Mouse (Mus musculus) liver, embryonic 14.5 days (tissue): Measurements from ENCODE around the gene Olfr877. TPM values are rescaled to one million over a fixed set of nuclear protein-coding genes. Genes with fewer than 3 reads are reported as not detected.

Experiments
- ATAC-seq: fragments of 200-750 bp; cut with Nextera tagmentation; 2 replicates; pipeline ENCODE4 v1.8.0; 2017; ENCODE audit warnings: moderate number of reproducible peaks, mild to moderate bottlenecking, moderate library complexity; ENCODE audit not compliant: insufficient read depth
- DNase-seq, 3 experiments: peaks; one replicate each; pipeline ENCODE4 v3.0.0-alpha.2; 2012 to 2013; ENCODE audit warnings: low read depth in 3 of 3, low spot score in 3 of 3
- H3K27ac ChIP-seq: fragments of 300-500 bp; sonication (generic); 2 replicates; pipeline ENCODE4 v1.5.1; 2014; ENCODE audit warnings: moderate library complexity, mild to moderate bottlenecking, control low read depth, inconsistent platforms
- H3K27me3 ChIP-seq: fragments of 300-500 bp; sonication (generic); 2 replicates; pipeline ENCODE4 v1.6.1; 2014; ENCODE audit warnings: mild to moderate bottlenecking, low read length, moderate library complexity; ENCODE audit not compliant: control insufficient read depth, insufficient read depth
- H3K36me3 ChIP-seq: fragments of 300-500 bp; sonication (generic); replicated peaks from 2 replicates; pipeline ENCODE4 v1.6.1; 2014; ENCODE audit warnings: low read depth; ENCODE audit not compliant: control insufficient read depth, insufficient read depth
- H3K4me1 ChIP-seq, 2 experiments: fragments of 200-500 bp in 1 of 2; fragments of 300-500 bp in 1 of 2; sonication (generic) in 1 of 2; replicated peaks; 2 replicates each; pipeline ENCODE4 v1.6.1; 2012 to 2014; ENCODE audit warnings: antibody characterized with exemption in 1 of 2, inconsistent platforms in 1 of 2, low read length in 1 of 2; ENCODE audit not compliant: control insufficient read depth in 2 of 2, insufficient read depth in 2 of 2
- H3K4me2 ChIP-seq: fragments of 300-500 bp; sonication (generic); 2 replicates; pipeline ENCODE4 v1.6.1; 2014; ENCODE audit warnings: low read depth, mild to moderate bottlenecking, control low read depth, moderate library complexity
- H3K4me3 ChIP-seq, 2 experiments: fragments of 200-500 bp in 1 of 2; fragments of 300-500 bp in 1 of 2; sonication (generic) in 1 of 2; 2 replicates each; pipeline ENCODE4 v1.5.1; 2012 to 2014; ENCODE audit warnings: low read depth in 2 of 2, low read length in 2 of 2, mild to moderate bottlenecking in 2 of 2, control low read depth in 1 of 2, inconsistent platforms in 1 of 2, moderate library complexity in 1 of 2; ENCODE audit not compliant: insufficient read depth in 1 of 2
- H3K9ac ChIP-seq: fragments of 300-500 bp; sonication (generic); replicated peaks from 2 replicates; pipeline ENCODE4 v1.6.1; 2014; ENCODE audit warnings: mild to moderate bottlenecking, control low read depth, moderate library complexity
- H3K9me3 ChIP-seq: fragments of 300-500 bp; sonication (generic); 2 replicates; pipeline ENCODE4 v1.6.1; 2016; ENCODE audit warnings: low read length, mixed read lengths; ENCODE audit not compliant: control insufficient read depth
- CTCF ChIP-seq: IDR thresholded peaks from 2 replicates; pipeline ENCODE4 v1.5.1; 2016; ENCODE audit warnings: antibody characterized with exemption, low read depth, control low read depth
- EP300 ChIP-seq: IDR thresholded peaks from 2 replicates; pipeline ENCODE4 v1.6.1; 2016; ENCODE audit warnings: antibody characterized with exemption, low read depth
- WGBS: fragments of 180-500 bp; shearing (Covaris S2); extraction: QIAGEN DNeasy Blood & Tissue Kit; methylation state at CpG from one replicate; pipeline ENCODE4 v1.1.7; 2014; ENCODE audit not compliant: insufficient replicate concordance; 5-methylcytosine and 5-hydroxymethylcytosine counted together
- polyA plus RNA-seq, 2 experiments: library from polyadenylated mRNA; depleted of rRNA in 1 of 2; stranded (reverse) in 1 of 2; unstranded in 1 of 2; fragments of >200 nt; fragmentation: Nextera tagmentation in 1 of 2; extraction: Ambion mirVana in 1 of 2; gene quantifications; 2 replicates each; pipeline versions ENCODE4 v1.2.1 to v1.2.3; 2012 to 2014

The Olfr877 gene
- polyA plus RNA-seq, 2 experiments, result not detected

DNA sequence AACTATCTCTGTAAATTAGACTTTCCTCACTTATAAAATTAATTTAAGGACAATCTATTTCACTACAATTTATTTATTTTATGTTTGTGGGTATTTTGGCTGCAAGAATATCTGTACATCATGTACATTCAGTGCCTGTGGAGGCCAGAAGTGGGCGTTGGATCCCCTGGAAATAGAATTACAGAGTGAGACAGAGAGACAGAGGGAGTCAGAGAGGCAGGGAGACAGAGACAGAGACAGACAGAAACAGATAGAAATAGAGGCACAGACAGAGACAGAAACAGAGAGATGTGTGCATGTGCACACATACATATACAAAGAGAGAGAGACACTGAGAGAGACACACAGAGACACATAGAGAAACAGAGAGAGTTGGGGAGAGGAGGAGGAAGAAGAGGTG is 17.5 kb downstream of the Olfr877 start:
- Histone ChIP-seq H3K4me3 (no peak overlapping the region), H3K4me1 (no peaks in the 10 kb centered on the region), H3K27me3 (no peaks in the 10 kb centered on the region), H3K36me3 (no peaks in the 10 kb centered on the region), H3K9me3 (no peaks in the 10 kb centered on the region), H3K27ac (no peak overlapping the region), H3K4me2 (no peak overlapping the region), H3K9ac (no peak overlapping the region)
- TF ChIP-seq EP300 (no peak), CTCF (no peak)
- ATAC-seq (no peak), DNase-seq (no peak)
- 15% methylated on average over 1 of the region's 1 CpGs for WGBS

DNA sequence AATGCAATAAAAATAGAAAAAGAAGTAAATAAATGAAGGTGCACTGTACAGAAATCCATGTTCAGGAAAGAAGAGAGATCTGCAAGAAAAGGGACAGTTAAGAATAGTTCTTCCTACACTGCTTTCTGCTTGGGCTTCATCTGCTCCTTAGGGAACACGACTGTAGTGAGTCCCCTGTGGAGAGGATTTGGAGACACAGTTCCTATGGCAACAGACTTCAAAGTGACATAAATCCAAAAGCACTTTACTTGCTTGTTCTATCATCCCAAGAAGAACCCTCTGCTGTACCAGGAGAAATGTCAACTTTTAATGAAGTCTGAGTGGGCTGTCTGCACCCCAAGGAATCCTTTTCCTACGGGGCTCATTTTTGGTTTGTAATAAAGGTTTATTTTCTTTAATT is 36.9 kb downstream of the Olfr877 start:
- 25% methylated on average over 2 of the region's 2 CpGs for WGBS
- no peak for DNase-seq
- Histone ChIP-seq H3K4me3 (no peak overlapping the region), H3K4me2 (no peak overlapping the region), H3K27ac (no peak overlapping the region), H3K27me3 (no peaks in the 10 kb centered on the region), H3K9ac (no peak overlapping the region), H3K9me3 (no peaks in the 10 kb centered on the region), H3K4me1 (no peaks in the 10 kb centered on the region), H3K36me3 (no peaks in the 10 kb centered on the region)
- no peak for ATAC-seq
- TF ChIP-seq EP300 (no peak), CTCF (no peak)

DNA sequence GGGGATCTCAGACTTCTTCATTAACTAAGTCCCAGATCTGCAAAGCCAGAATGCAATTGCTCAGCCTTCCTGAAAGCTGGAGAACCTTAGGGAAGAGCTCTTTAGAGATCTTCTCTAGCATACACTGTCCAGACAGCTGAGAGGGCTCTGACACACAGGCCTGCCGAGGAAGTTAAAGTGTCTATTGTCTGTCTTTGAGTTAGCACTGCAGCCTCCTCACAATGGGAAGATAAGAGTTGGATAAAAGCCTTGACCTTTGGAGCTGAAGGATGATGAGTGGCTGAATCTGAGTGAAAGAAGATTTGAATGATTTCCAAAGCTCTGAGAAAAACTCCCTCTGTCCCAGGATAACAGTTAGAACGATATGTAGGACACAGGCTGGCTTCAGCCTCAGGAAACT is 42.6 kb downstream of the Olfr877 start, which contains the start of gene Olfr145:
Gene Olfr145 (plus strand): TSS at position 64 of the 400 bp plus-strand sequence.
- Histone ChIP-seq H3K9me3 (no peaks in the 10 kb centered on the region), H3K4me1 (no peaks in the 10 kb centered on the region), H3K27me3 (no peaks in the 10 kb centered on the region), H3K4me2 (no peak within 1 kb of the TSS), H3K27ac (no peak within 1 kb of the TSS), H3K4me3 (no peak within 1 kb of the TSS), H3K36me3 (no peaks in the 10 kb centered on the region), H3K9ac (no peak within 1 kb of the TSS)
- TF ChIP-seq CTCF, result no peak
- no peak for TF ChIP-seq EP300
- WGBS, result 37% methylated on average over 2 of the region's 2 CpGs
- ATAC-seq (no peak), DNase-seq (no peak)

DNA sequence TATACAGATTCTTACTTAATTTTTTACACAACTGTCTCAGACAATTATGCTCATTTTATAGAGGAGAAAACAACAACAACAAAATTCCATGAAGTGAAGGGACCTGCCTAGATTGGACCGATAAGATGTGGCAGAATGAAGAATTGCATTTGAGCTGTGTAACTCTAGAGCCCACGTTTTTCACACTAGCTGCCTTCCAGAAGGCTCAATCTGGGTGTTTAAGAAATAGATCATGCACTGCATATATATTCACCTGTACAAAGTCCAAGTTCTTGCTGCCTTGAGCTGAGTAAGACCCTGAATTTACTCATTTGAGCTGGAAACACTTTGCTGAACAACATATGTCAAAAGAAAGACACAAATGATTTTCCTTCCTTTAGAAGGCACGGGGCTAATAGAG is 51.5 kb downstream of the Olfr877 start:
- Histone ChIP-seq H3K4me2 (no peak overlapping the region), H3K27me3 (no peaks in the 10 kb centered on the region), H3K9ac (no peak overlapping the region), H3K36me3 (no peaks in the 10 kb centered on the region), H3K4me1 (no peaks in the 10 kb centered on the region), H3K4me3 (no peak overlapping the region), H3K27ac (no peak overlapping the region), H3K9me3 (no peaks in the 10 kb centered on the region)
- ATAC-seq, result no peak
- TF ChIP-seq EP300 (no peak), CTCF (no peak)
- DNase-seq, result no peak
- 47% methylated on average over 3 of the region's 3 CpGs for WGBS

Other genes starting within 250 kb of the Olfr877 start
- 0.56 and 1.3 TPM in 2 replicates for gene Spa17, start 240.5 kb upstream of the Olfr877 start, polyA plus RNA-seq (2012; rRNA removed)
- 2.6 and 2.7 TPM in 2 replicates for gene Spa17, start 240.5 kb upstream of the Olfr877 start, polyA plus RNA-seq (2014; fragmentation: Nextera tagmentation; extraction: Ambion mirVana)
- 15.7 and 23.1 TPM in 2 replicates for gene Tbrg1, start 197.0 kb upstream of the Olfr877 start, polyA plus RNA-seq (2012; rRNA removed)
- 47.0 and 54.5 TPM in 2 replicates for gene Tbrg1, start 197.0 kb upstream of the Olfr877 start, polyA plus RNA-seq (2014; fragmentation: Nextera tagmentation; extraction: Ambion mirVana)
- gene Panx3, start 185.0 kb upstream of the Olfr877 start, polyA plus RNA-seq (2012; rRNA removed), result not detected in 2 replicates
- gene Panx3, start 185.0 kb upstream of the Olfr877 start, polyA plus RNA-seq (2014; fragmentation: Nextera tagmentation; extraction: Ambion mirVana), result not detected in 2 replicates
- gene Olfr160, start 138.0 kb upstream of the Olfr877 start, polyA plus RNA-seq (2012; rRNA removed), result not detected in 2 replicates
- not detected in 2 replicates for gene Olfr160, start 138.0 kb upstream of the Olfr877 start, polyA plus RNA-seq (2014; fragmentation: Nextera tagmentation; extraction: Ambion mirVana)
- gene Olfr874, start 109.2 kb upstream of the Olfr877 start, polyA plus RNA-seq (2012; rRNA removed), result not detected in 2 replicates
- gene Olfr874, start 109.2 kb upstream of the Olfr877 start, polyA plus RNA-seq (2014; fragmentation: Nextera tagmentation; extraction: Ambion mirVana), result not detected in 2 replicates
- not detected in 2 replicates for gene Olfr875, start 82.4 kb upstream of the Olfr877 start, polyA plus RNA-seq (2012; rRNA removed)
- not detected in 2 replicates for gene Olfr875, start 82.4 kb upstream of the Olfr877 start, polyA plus RNA-seq (2014; fragmentation: Nextera tagmentation; extraction: Ambion mirVana)
- gene Olfr876, start 51.2 kb upstream of the Olfr877 start, polyA plus RNA-seq (2012; rRNA removed), result not detected in 2 replicates
- not detected in 2 replicates for gene Olfr876, start 51.2 kb upstream of the Olfr877 start, polyA plus RNA-seq (2014; fragmentation: Nextera tagmentation; extraction: Ambion mirVana)
- not detected in 2 replicates for gene Olfr145, start 42.5 kb downstream of the Olfr877 start, polyA plus RNA-seq (2012; rRNA removed)
- gene Olfr145, start 42.5 kb downstream of the Olfr877 start, polyA plus RNA-seq (2014; fragmentation: Nextera tagmentation; extraction: Ambion mirVana), result not detected in 2 replicates
- gene Olfr878, start 63.6 kb downstream of the Olfr877 start, polyA plus RNA-seq (2012; rRNA removed), result not detected in 2 replicates
- not detected in 2 replicates for gene Olfr878, start 63.6 kb downstream of the Olfr877 start, polyA plus RNA-seq (2014; fragmentation: Nextera tagmentation; extraction: Ambion mirVana)
- gene Olfr881, start 137.6 kb downstream of the Olfr877 start, polyA plus RNA-seq (2012; rRNA removed), result not detected in 2 replicates
- gene Olfr881, start 137.6 kb downstream of the Olfr877 start, polyA plus RNA-seq (2014; fragmentation: Nextera tagmentation; extraction: Ambion mirVana), result not detected in 2 replicates
- gene Olfr883, start 171.5 kb downstream of the Olfr877 start, polyA plus RNA-seq (2012; rRNA removed), result not detected in 2 replicates
- not detected in 2 replicates for gene Olfr883, start 171.5 kb downstream of the Olfr877 start, polyA plus RNA-seq (2014; fragmentation: Nextera tagmentation; extraction: Ambion mirVana)
- not detected in 2 replicates for gene Olfr884, start 192.3 kb downstream of the Olfr877 start, polyA plus RNA-seq (2012; rRNA removed)
- gene Olfr884, start 192.3 kb downstream of the Olfr877 start, polyA plus RNA-seq (2014; fragmentation: Nextera tagmentation; extraction: Ambion mirVana), result not detected in 2 replicates
- gene Olfr885, start 207.1 kb downstream of the Olfr877 start, polyA plus RNA-seq (2012; rRNA removed), result not detected in 2 replicates
- not detected in 2 replicates for gene Olfr885, start 207.1 kb downstream of the Olfr877 start, polyA plus RNA-seq (2014; fragmentation: Nextera tagmentation; extraction: Ambion mirVana)
- not detected in 2 replicates for gene Olfr887, start 229.8 kb downstream of the Olfr877 start, polyA plus RNA-seq (2012; rRNA removed)
- not detected in 2 replicates for gene Olfr887, start 229.8 kb downstream of the Olfr877 start, polyA plus RNA-seq (2014; fragmentation: Nextera tagmentation; extraction: Ambion mirVana)